Mouse (Mus musculus) midbrain, embryonic 10.5 days (tissue): Measurements from ENCODE around the gene Gm6525. TPM values are rescaled to one million over a fixed set of nuclear protein-coding genes. Genes with fewer than 3 reads are reported as not detected.

Experiments
- DNase-seq: peaks from one replicate; pipeline ENCODE4 v3.0.0-alpha.2; 2017; ENCODE audit warnings: low spot score
- H3K27ac ChIP-seq: fragments of 300-500 bp; sonication (generic); replicated peaks from 2 replicates; pipeline ENCODE4 v1.5.1; 2016; ENCODE audit warnings: mild to moderate bottlenecking
- H3K27me3 ChIP-seq: fragments of 300-500 bp; sonication (generic); 2 replicates; pipeline ENCODE4 v1.6.1; 2016; ENCODE audit warnings: low read depth, mild to moderate bottlenecking; ENCODE audit not compliant: poor library complexity, severe bottlenecking
- H3K36me3 ChIP-seq: fragments of 300-500 bp; sonication (generic); 2 replicates; pipeline ENCODE4 v1.6.1; 2016; ENCODE audit warnings: mild to moderate bottlenecking, moderate library complexity
- H3K4me1 ChIP-seq: fragments of 300-500 bp; sonication (generic); 2 replicates; pipeline ENCODE4 v1.6.1; 2016
- H3K4me3 ChIP-seq: fragments of 300-500 bp; sonication (generic); 2 replicates; pipeline ENCODE4 v1.5.1; 2016; ENCODE audit warnings: mild to moderate bottlenecking, moderate library complexity
- H3K9me3 ChIP-seq: fragments of 300-500 bp; sonication (generic); replicated peaks from 2 replicates; pipeline ENCODE4 v1.6.1; 2016; ENCODE audit warnings: mild to moderate bottlenecking
- WGBS: fragments of 180-500 bp; shearing (Covaris S2); methylation state at CpG from one replicate; pipeline ENCODE4 v1.1.7; 2016; 5-methylcytosine and 5-hydroxymethylcytosine counted together
- polyA plus RNA-seq: library from polyadenylated mRNA; unstranded; fragments of >200 nt; fragmentation: Nextera tagmentation; extraction: Ambion mirVana; gene quantifications from 2 replicates; pipeline ENCODE4 v1.2.1, GENCODE M21; 2016

Gene Gm6525
- polyA plus RNA-seq, 1 experiment from 2014 or later, result 1.8 TPM

GRCm38 (mm10) chr3:84177834-84178233 lies 3.9 kb downstream of the Gm6525 start:
- Histone ChIP-seq H3K27ac (no peak overlapping the region), H3K36me3 (peaks cover 49% of the 10 kb centered on the region), H3K4me3 (no peak overlapping the region), H3K4me1 (peaks cover 36% of the 10 kb centered on the region), H3K9me3 (no peaks in the 10 kb centered on the region), H3K27me3 (no peaks in the 10 kb centered on the region)
- WGBS, result 90% methylated on average over 2 of the region's 2 CpGs
- no peak for DNase-seq

- 77% methylated on average over 2 of the region's 2 CpGs for WGBS
- Histone ChIP-seq H3K4me1 (peaks cover 36% of the 10 kb centered on the region), H3K36me3 (peaks cover 53% of the 10 kb centered on the region), H3K4me3 (no peak overlapping the region), H3K27me3 (no peaks in the 10 kb centered on the region), H3K9me3 (no peaks in the 10 kb centered on the region), H3K27ac (no peak overlapping the region)
- DNase-seq, result no peak
Measured at GRCm38 (mm10) chr3:84180304-84180703, 6.4 kb downstream of the Gm6525 start.

- 28% methylated on average over 8 of the region's 8 CpGs for WGBS
- no peak for DNase-seq
- Histone ChIP-seq H3K4me1 (peaks cover 30% of the 10 kb centered on the region), H3K27ac (no peak overlapping the region), H3K4me3 (no peak overlapping the region), H3K9me3 (no peaks in the 10 kb centered on the region), H3K27me3 (no peaks in the 10 kb centered on the region), H3K36me3 (peaks cover 61% of the 10 kb centered on the region)
Measured at GRCm38 (mm10) chr3:84181102-84181501, 7.2 kb downstream of the Gm6525 start.

GRCm38 (mm10) chr3:84181717-84182116 lies 7.8 kb downstream of the Gm6525 start:
- H3K27me3 ChIP-seq, result no peaks in the 10 kb centered on the region
- no peak for DNase-seq
- peaks cover 61% of the 10 kb centered on the region for H3K36me3 ChIP-seq
- H3K4me1 ChIP-seq, result peaks cover 24% of the 10 kb centered on the region
- 16% methylated on average over 4 of the region's 4 CpGs for WGBS
- no peak overlapping the region for H3K27ac ChIP-seq
- no peak overlapping the region for H3K4me3 ChIP-seq
- H3K9me3 ChIP-seq, result no peaks in the 10 kb centered on the region

- peaks cover 92% of the 10 kb centered on the region for H3K36me3 ChIP-seq
- no peaks in the 10 kb centered on the region for H3K9me3 ChIP-seq
- WGBS, result 53% methylated on average over 10 of the region's 10 CpGs
- no peak overlapping the region for H3K27ac ChIP-seq
- peaks cover 30% of the 10 kb centered on the region for H3K4me1 ChIP-seq
- no peak overlapping the region for H3K4me3 ChIP-seq
- H3K27me3 ChIP-seq, result peaks cover 34% of the 10 kb centered on the region
- DNase-seq, result no peak
Measured at GRCm38 (mm10) chr3:84189629-84190173, 15.8 kb downstream of the Gm6525 start.

- peak overlapping the region; percentile 30; the same call in 1 of the 2 replicates for H3K27ac ChIP-seq
- peak overlapping the region; percentile 23 for H3K4me3 ChIP-seq
- peaks cover 91% of the 10 kb centered on the region for H3K36me3 ChIP-seq
- H3K27me3 ChIP-seq, result peaks cover 34% of the 10 kb centered on the region
- 23% methylated on average over 41 of the region's 41 CpGs for WGBS
- peak; percentile 46 for DNase-seq
- H3K4me1 ChIP-seq, result peaks cover 30% of the 10 kb centered on the region
- H3K9me3 ChIP-seq, result no peaks in the 10 kb centered on the region
Measured at GRCm38 (mm10) chr3:84190513-84191061, 16.7 kb downstream of the Gm6525 start.

GRCm38 (mm10) chr3:84191141-84191881 lies 17.4 kb downstream of the Gm6525 start:
- H3K27ac ChIP-seq, result peak overlapping the region; percentile 30; the same call in 1 of the 2 replicates
- H3K4me3 ChIP-seq, result peak overlapping the region; percentile 23; the same call in 1 of the 2 replicates
- WGBS, result 47% methylated on average over 21 of the region's 21 CpGs
- peaks cover 30% of the 10 kb centered on the region for H3K4me1 ChIP-seq
- H3K27me3 ChIP-seq, result peaks cover 34% of the 10 kb centered on the region
- peaks cover 91% of the 10 kb centered on the region for H3K36me3 ChIP-seq
- no peak for DNase-seq
- no peaks in the 10 kb centered on the region for H3K9me3 ChIP-seq

GRCm38 (mm10) chr3:84193881-84194280 lies 20.0 kb downstream of the Gm6525 start:
- Histone ChIP-seq H3K9me3 (no peaks in the 10 kb centered on the region), H3K36me3 (peaks cover 90% of the 10 kb centered on the region), H3K4me1 (peaks cover 24% of the 10 kb centered on the region), H3K27me3 (peaks cover 34% of the 10 kb centered on the region), H3K27ac (no peak overlapping the region), H3K4me3 (no peak overlapping the region)
- 63% methylated on average over 4 of the region's 4 CpGs for WGBS
- DNase-seq, result no peak

GRCm38 (mm10) chr3:84198229-84198628 lies 24.3 kb downstream of the Gm6525 start:
- H3K4me1 ChIP-seq, result peaks cover 15% of the 10 kb centered on the region
- no peak overlapping the region for H3K27ac ChIP-seq
- no peaks in the 10 kb centered on the region for H3K9me3 ChIP-seq
- DNase-seq, result no peak
- no peak overlapping the region for H3K4me3 ChIP-seq
- peaks cover 2% of the 10 kb centered on the region; the same call in 1 of the 2 replicates for H3K27me3 ChIP-seq
- H3K36me3 ChIP-seq, result peaks cover 82% of the 10 kb centered on the region
- WGBS, result 88% methylated on average over 3 of the region's 3 CpGs

- no peaks in the 10 kb centered on the region for H3K9me3 ChIP-seq
- H3K27ac ChIP-seq, result no peak overlapping the region
- H3K4me1 ChIP-seq, result peaks cover 10% of the 10 kb centered on the region
- DNase-seq, result no peak
- WGBS, result 94% methylated on average over 9 of the region's 9 CpGs
- H3K36me3 ChIP-seq, result peaks cover 80% of the 10 kb centered on the region
- H3K4me3 ChIP-seq, result no peak overlapping the region
- H3K27me3 ChIP-seq, result no peaks in the 10 kb centered on the region
Measured at GRCm38 (mm10) chr3:84199516-84199915, 25.6 kb downstream of the Gm6525 start.

- 85% methylated on average over 13 of the region's 13 CpGs for WGBS
Measured at GRCm38 (mm10) chr3:84200559-84201420, 26.9 kb downstream of the Gm6525 start.

GRCm38 (mm10) chr3:84204640-84205039 lies 30.7 kb downstream of the Gm6525 start:
- 91% methylated on average over 5 of the region's 5 CpGs for WGBS
- Histone ChIP-seq H3K4me3 (no peak overlapping the region), H3K9me3 (no peaks in the 10 kb centered on the region), H3K4me1 (peaks cover 10% of the 10 kb centered on the region), H3K27ac (no peak overlapping the region), H3K27me3 (no peaks in the 10 kb centered on the region), H3K36me3 (peaks cover 92% of the 10 kb centered on the region)
- DNase-seq, result no peak

More at GRCm38 (mm10) chr3:84200559-84201420, 26.9 kb downstream of the Gm6525 start:
- Histone ChIP-seq H3K9me3 (no peaks in the 10 kb centered on the region), H3K4me1 (peaks cover 10% of the 10 kb centered on the region), H3K36me3 (peaks cover 82% of the 10 kb centered on the region), H3K27ac (peak overlapping the region; percentile 46; the same call in 1 of the 2 replicates), H3K4me3 (no peak overlapping the region), H3K27me3 (no peaks in the 10 kb centered on the region)
- DNase-seq, result no peak
